Mouse (Mus musculus) heart, postnatal 0 days (tissue): ENCODE results near the gene Trpm7. TPM values are rescaled to one million over a fixed set of nuclear protein-coding genes. Genes with fewer than 3 reads are reported as not detected.

ENCODE experiments used
- ATAC-seq: fragments of 200-750 bp; cut with Nextera tagmentation; 2 replicates; pipeline ENCODE4 v1.8.0; 2017; ENCODE audit warnings: low read depth, moderate number of reproducible peaks, moderate library complexity; ENCODE audit not compliant: insufficient read depth
- DNase-seq: peaks from one replicate; pipeline ENCODE4 v3.0.0-alpha.2; 2016; ENCODE audit warnings: low spot score
- H3K27ac ChIP-seq: fragments of 300-500 bp; sonication (generic); 2 replicates; pipeline ENCODE4 v1.5.1; 2014; ENCODE audit warnings: low read depth, mild to moderate bottlenecking
- H3K27me3 ChIP-seq: fragments of 300-500 bp; sonication (generic); 2 replicates; pipeline ENCODE4 v1.6.1; 2014; ENCODE audit warnings: low read length, mixed read lengths; ENCODE audit not compliant: control insufficient read depth, insufficient read depth
- H3K36me3 ChIP-seq: fragments of 300-500 bp; sonication (generic); replicated peaks from 2 replicates; pipeline ENCODE4 v1.6.1; 2014; ENCODE audit warnings: low read length, mixed read lengths; ENCODE audit not compliant: control insufficient read depth, insufficient read depth
- H3K4me1 ChIP-seq: fragments of 300-500 bp; sonication (generic); 2 replicates; pipeline ENCODE4 v1.6.1; 2014; ENCODE audit warnings: antibody characterized with exemption; ENCODE audit not compliant: control insufficient read depth, insufficient read depth
- H3K4me2 ChIP-seq: fragments of 300-500 bp; sonication (generic); 2 replicates; pipeline ENCODE4 v1.6.1; 2014; ENCODE audit warnings: low read depth, mild to moderate bottlenecking, low read length, moderate library complexity
- H3K4me3 ChIP-seq: fragments of 300-500 bp; sonication (generic); 2 replicates; pipeline ENCODE4 v1.5.1; 2014; ENCODE audit warnings: low read depth, low read length
- H3K9ac ChIP-seq: fragments of 300-500 bp; sonication (generic); replicated peaks from 2 replicates; pipeline ENCODE4 v1.6.1; 2014; ENCODE audit warnings: low read depth, low read length, mixed read lengths
- H3K9me3 ChIP-seq: fragments of 300-500 bp; sonication (generic); replicated peaks from 2 replicates; pipeline ENCODE4 v1.6.1; 2016; ENCODE audit warnings: low read length; ENCODE audit not compliant: control insufficient read depth
- CTCF ChIP-seq: IDR thresholded peaks from 2 replicates; pipeline ENCODE4 v1.5.1; 2016; ENCODE audit warnings: antibody characterized with exemption, control low read depth, low read depth
- EP300 ChIP-seq: IDR thresholded peaks from 2 replicates; pipeline ENCODE4 v1.6.1; 2016; ENCODE audit warnings: antibody characterized with exemption, low read depth
- WGBS: fragments of 180-500 bp; shearing (Covaris S2); extraction: QIAGEN DNeasy Blood & Tissue Kit; methylation state at CpG from one replicate; pipeline ENCODE4 v1.1.7; 2014; 5-methylcytosine and 5-hydroxymethylcytosine counted together
- polyA plus RNA-seq: library from polyadenylated mRNA; unstranded; fragments of >200 nt; fragmentation: Nextera tagmentation; extraction: Ambion mirVana; gene quantifications from 2 replicates; pipeline ENCODE4 v1.2.1, GENCODE M21; 2015
- total RNA-seq: library from RNA; depleted of rRNA; stranded (reverse); fragments of >200 nt; gene quantifications from 2 replicates; pipeline ENCODE4 v1.2.3, GENCODE M21; 2014; ENCODE audit warnings: low replicate concordance

Trpm7 gene
- total and polyA plus RNA-seq, 2 experiments from 2014 or later, result 35.7 to 39.7 TPM

DNA sequence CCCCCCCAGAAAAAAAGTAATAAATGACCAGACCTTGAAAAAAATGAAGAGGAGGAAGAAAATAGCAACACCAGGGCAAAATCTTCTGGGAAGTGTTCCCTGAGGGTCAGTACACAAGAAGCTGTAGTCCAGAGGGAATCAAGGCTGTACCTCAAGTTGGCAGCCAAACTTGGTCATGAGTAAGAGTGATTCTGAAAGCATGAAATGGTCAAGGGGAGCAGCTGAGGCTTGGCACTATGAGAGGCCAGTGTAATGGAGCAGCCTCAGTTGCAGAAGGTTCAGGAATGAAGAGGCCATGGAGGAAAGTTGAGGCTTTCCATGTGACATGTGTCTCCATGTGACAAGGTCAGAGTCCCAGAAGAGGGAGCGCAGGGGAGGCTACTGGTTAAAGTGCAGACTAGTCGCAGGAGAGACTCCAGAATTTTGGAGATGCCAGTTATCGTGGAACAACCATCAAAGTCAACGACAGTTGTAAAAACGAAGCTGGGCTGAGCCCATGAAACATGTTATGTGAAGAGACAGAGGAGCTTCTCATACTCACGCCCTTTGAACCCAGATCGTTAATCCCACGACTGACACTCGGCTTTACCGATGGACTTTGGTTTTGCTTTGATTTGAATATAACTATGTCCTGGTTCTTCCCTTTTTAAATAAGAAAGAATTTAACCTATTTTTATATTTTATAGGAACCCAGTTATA is 10.4 kb downstream of the Trpm7 start:
- 86% methylated on average over 10 of the region's 10 CpGs for WGBS
- Histone ChIP-seq H3K36me3 (no peaks in the 10 kb centered on the region), H3K4me3 (no peak overlapping the region), H3K9ac (no peak overlapping the region), H3K9me3 (no peaks in the 10 kb centered on the region), H3K27me3 (no peaks in the 10 kb centered on the region), H3K27ac (no peak overlapping the region), H3K4me1 (0 out of 2 replicates have a peak, but pooled peaks cover 12% of the 10 kb centered on the region), H3K4me2 (no peak overlapping the region)
- DNase-seq (no peak), ATAC-seq (no peak)
- TF ChIP-seq EP300 (no peak), CTCF (no peak)

DNA sequence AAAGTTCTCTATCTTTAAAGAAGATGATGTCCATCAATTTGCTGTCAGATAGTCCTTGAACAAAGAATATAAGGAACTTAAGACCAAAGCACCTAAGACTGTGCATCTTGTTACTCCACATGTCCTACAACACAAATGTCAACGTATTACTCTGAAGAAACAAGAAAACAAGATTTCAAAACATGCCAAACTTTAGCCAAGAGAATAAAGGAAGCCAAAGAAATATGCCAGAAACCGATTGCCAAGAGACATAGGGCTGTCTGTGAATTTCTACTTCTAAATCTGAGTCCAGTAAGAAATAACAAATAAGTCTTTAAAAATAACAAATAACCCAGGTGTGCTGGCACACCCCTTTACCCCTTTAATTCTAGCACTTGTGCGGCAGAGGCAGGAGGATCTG is 11.0 kb downstream of the Trpm7 start:
- TF ChIP-seq EP300 (no peak), CTCF (no peak)
- ATAC-seq, result no peak
- Histone ChIP-seq H3K27me3 (no peaks in the 10 kb centered on the region), H3K9ac (no peak overlapping the region), H3K4me3 (no peak overlapping the region), H3K9me3 (no peaks in the 10 kb centered on the region), H3K4me2 (no peak overlapping the region), H3K36me3 (no peaks in the 10 kb centered on the region), H3K27ac (no peak overlapping the region), H3K4me1 (0 out of 2 replicates have a peak, but pooled peaks cover 8% of the 10 kb centered on the region)
- no peak for DNase-seq
- WGBS, result 91% methylated on average over 3 of the region's 3 CpGs

GRCm38 (mm10) chr2:126844751-126845150 is 31.3 kb downstream of the Trpm7 start:
- WGBS, result 82% methylated on average over 4 of the region's 4 CpGs
- peaks cover 60% of the 10 kb centered on the region for H3K36me3 ChIP-seq

DNA sequence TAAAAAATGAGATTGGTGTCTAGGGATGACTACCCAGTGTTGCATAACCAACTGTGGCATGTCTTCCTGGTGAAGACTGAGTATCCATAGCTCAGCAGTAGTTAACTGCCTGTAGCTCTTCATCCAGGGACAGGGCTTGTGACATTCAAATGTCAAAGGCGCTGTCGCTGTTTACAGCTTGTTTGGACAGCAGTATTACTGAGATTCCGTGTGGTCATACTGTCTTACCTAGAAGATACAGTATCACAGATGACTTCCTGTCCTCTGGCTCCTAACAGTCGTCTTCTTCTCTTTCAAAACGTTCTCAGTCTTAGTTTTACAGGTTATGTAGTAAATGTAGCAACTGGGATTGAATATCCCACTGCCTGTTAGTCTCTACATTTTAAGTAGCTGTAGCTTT is 37.2 kb downstream of the Trpm7 start:
- TF ChIP-seq CTCF, result no peak
- TF ChIP-seq EP300, result no peak
- Histone ChIP-seq H3K9ac (no peak overlapping the region), H3K4me2 (no peak overlapping the region), H3K4me1 (peaks cover 4% of the 10 kb centered on the region; the same call in 1 of the 2 replicates), H3K27me3 (no peaks in the 10 kb centered on the region), H3K9me3 (no peaks in the 10 kb centered on the region), H3K36me3 (peaks cover 65% of the 10 kb centered on the region), H3K4me3 (no peak overlapping the region), H3K27ac (no peak overlapping the region)
- ATAC-seq (no peak), DNase-seq (no peak)
- 80% methylated on average over 5 of the region's 5 CpGs for WGBS

More at GRCm38 (mm10) chr2:126844751-126845150, 31.3 kb downstream of the Trpm7 start:
- Histone ChIP-seq H3K9me3 (no peaks in the 10 kb centered on the region), H3K4me2 (no peak overlapping the region), H3K4me3 (no peak overlapping the region), H3K27me3 (no peaks in the 10 kb centered on the region), H3K9ac (no peak overlapping the region), H3K4me1 (0 out of 2 replicates have a peak, but pooled peaks cover under 1% of the 10 kb centered on the region), H3K27ac (no peak overlapping the region)
- DNase-seq (no peak), ATAC-seq (no peak)
- TF ChIP-seq EP300 (no peak), CTCF (no peak)

GRCm38 (mm10) chr2:126817414-126817813 is 58.6 kb downstream of the Trpm7 start:
- DNase-seq, result no peak
- no peak overlapping the region for H3K4me3 ChIP-seq
- H3K4me1 ChIP-seq, result no peaks in the 10 kb centered on the region
- H3K4me2 ChIP-seq, result no peak overlapping the region
- no peaks in the 10 kb centered on the region for H3K27me3 ChIP-seq
- no peak overlapping the region for H3K27ac ChIP-seq
- H3K9ac ChIP-seq, result no peak overlapping the region
- no peaks in the 10 kb centered on the region for H3K9me3 ChIP-seq
- no peak for ATAC-seq
- TF ChIP-seq CTCF (no peak), EP300 (no peak)
- WGBS, result 59% methylated on average over 2 of the region's 2 CpGs
- H3K36me3 ChIP-seq, result peaks cover 52% of the 10 kb centered on the region
